Mouse (Mus musculus) erythroblast, adult 5-6 weeks (primary cell): ENCODE data around the gene Mgat4b. TPM values are rescaled to one million over a fixed set of nuclear protein-coding genes. Genes with fewer than 3 reads are reported as not detected.

ENCODE experiments used
- ATAC-seq: replicated peaks from 2 replicates; pipeline ENCODE4 v1.8.0; 2016; ENCODE audit warnings: moderate number of reproducible peaks, mild to moderate bottlenecking, moderate TSS enrichment, inconsistent platforms; ENCODE audit not compliant: poor library complexity, low FRiP score, severe bottlenecking
- total RNA-seq, 2 experiments: library from RNA; stranded (forward) in 1 of 2; stranded (reverse) in 1 of 2; fragments of 150-400 nt in 1 of 2; fragments of 200-764, 138-1000 nt in 1 of 2; gene quantifications; 2 replicates each; pipeline versions ENCODE4 v1.2.3 to v1.2.4; 2015 to 2017; ENCODE audit warnings: low replicate concordance in 2 of 2

Gene Mgat4b
- total RNA-seq, 2 experiments from 2014 or later: 5.1 to 7.1 TPM

GRCm38 (mm10) chr11:50238821-50239791, 28.4 kb downstream of the Mgat4b start:
- ATAC-seq: no peak

GRCm38 (mm10) chr11:50240235-50240911, 29.7 kb downstream of the Mgat4b start:
- no peak for ATAC-seq

GRCm38 (mm10) chr11:50243926-50244325, 33.2 kb downstream of the Mgat4b start:
- ATAC-seq: no peak

- ATAC-seq: no peak
These were observed 34.6 kb downstream of the Mgat4b start for GRCm38 (mm10) chr11:50245269-50245668.

GRCm38 (mm10) chr11:50248473-50249171, 37.9 kb downstream of the Mgat4b start:
- no peak for ATAC-seq

GRCm38 (mm10) chr11:50252166-50252565, 41.5 kb downstream of the Mgat4b start:
- no peak for ATAC-seq

GRCm38 (mm10) chr11:50252684-50253265, 42.1 kb downstream of the Mgat4b start:
- no peak for ATAC-seq

- ATAC-seq: no peak
These were observed 42.7 kb downstream of the Mgat4b start for GRCm38 (mm10) chr11:50253393-50253792.

- ATAC-seq: no peak
These were observed 43.4 kb downstream of the Mgat4b start for GRCm38 (mm10) chr11:50254010-50254580.

GRCm38 (mm10) chr11:50256615-50257014, 45.9 kb downstream of the Mgat4b start:
- ATAC-seq: 0 out of 2 replicates have a peak, but pooled peaks have one; percentile 34

- no peak for ATAC-seq
These were observed 47.6 kb downstream of the Mgat4b start for GRCm38 (mm10) chr11:50258310-50258709.

GRCm38 (mm10) chr11:50262020-50262419, 51.3 kb downstream of the Mgat4b start:
- no peak for ATAC-seq

GRCm38 (mm10) chr11:50263198-50263597, 52.5 kb downstream of the Mgat4b start:
- ATAC-seq: no peak

GRCm38 (mm10) chr11:50265931-50266330, 55.2 kb downstream of the Mgat4b start:
- no peak for ATAC-seq

- ATAC-seq: no peak
These were observed 56.3 kb downstream of the Mgat4b start for GRCm38 (mm10) chr11:50266997-50267396.

- ATAC-seq: 0 out of 2 replicates have a peak, but pooled peaks have one; percentile 54
These were observed 58.5 kb downstream of the Mgat4b start for GRCm38 (mm10) chr11:50269163-50269562.

- no peak for ATAC-seq
These were observed 59.2 kb downstream of the Mgat4b start for GRCm38 (mm10) chr11:50269885-50270284.

GRCm38 (mm10) chr11:50272819-50273218, 62.1 kb downstream of the Mgat4b start:
- ATAC-seq: no peak

- no peak for ATAC-seq
These were observed 64.4 kb downstream of the Mgat4b start for GRCm38 (mm10) chr11:50275077-50275476.
